Mouse (Mus musculus) olfactory bulb, adult 2 months (tissue): ENCODE results near the gene Olfr714.

Experiments used
- CTCF ChIP-seq: fragments of 200-500 bp; IDR thresholded peaks from 2 replicates; pipeline ENCODE4 v1.5.1; 2012; ENCODE audit warnings: low read depth, mild to moderate bottlenecking, low read length, moderate library complexity; ENCODE audit not compliant: insufficient read depth
- POLR2A ChIP-seq: fragments of 200-500 bp; IDR thresholded peaks from 2 replicates; pipeline ENCODE4 v1.6.1; 2012; ENCODE audit warnings: mild to moderate bottlenecking, low read depth, low read length, moderate library complexity; ENCODE audit not compliant: insufficient read depth

DNA sequence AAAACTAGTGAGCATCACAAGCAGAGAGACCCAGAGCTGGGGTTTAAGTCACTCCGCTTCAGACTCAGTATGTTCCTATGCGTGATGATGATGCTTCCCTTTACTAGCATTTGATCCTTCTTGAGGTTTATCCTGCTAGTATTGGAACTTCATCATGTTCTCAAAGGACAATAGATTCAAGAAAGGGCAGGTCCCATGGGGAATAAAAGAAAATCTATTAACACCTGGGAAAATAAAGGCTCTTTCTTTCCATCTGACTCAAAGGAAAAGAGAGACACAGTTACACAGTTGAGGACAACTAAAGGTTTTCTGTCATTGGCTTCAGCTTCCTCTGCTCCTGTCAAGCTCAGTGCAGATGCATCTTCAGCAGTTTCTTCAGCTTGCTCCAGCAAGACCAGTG lies at the start of gene Olfr714:
- TF ChIP-seq CTCF (no peak), POLR2A (no peak)
